Mouse (Mus musculus) frontal cortex, postnatal 36 days (tissue): ENCODE results near the gene Cpne2.

Experiments used
- DNase-seq, 2 experiments: peaks; one replicate each; pipeline ENCODE4 v3.0.0; 2022; ENCODE audit warnings: low spot score in 2 of 2

Gene Cpne2

GRCm38 (mm10) chr8:94532873-94533671, at the start of gene Cpne2:
Gene Cpne2 (plus strand): TSS chr8:94532990.
- peak; percentile 32 to 38 for DNase-seq

GRCm38 (mm10) chr8:94485288-94485687, 47.5 kb upstream of the Cpne2 start:
- no peak for DNase-seq

DNA sequence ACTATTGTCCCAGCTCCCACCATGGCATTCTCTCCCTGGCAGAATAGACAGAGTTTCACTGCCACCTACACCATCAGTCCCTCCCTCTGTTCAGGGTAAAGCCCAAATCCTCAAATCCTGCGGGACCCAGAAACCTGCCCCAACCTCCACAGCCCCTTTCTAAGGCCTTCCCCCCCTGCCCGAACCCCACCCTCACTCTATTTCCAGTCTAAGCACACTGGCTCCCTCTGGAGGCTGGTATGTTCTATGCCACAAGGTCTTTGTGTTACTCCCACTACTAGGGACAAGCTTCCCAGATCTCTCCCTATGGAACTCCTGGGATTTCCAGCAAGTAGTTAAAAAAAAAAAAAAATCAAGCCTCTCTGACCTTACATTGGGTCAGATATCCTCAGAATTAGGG, 46.9 kb upstream of the Cpne2 start:
- DNase-seq, result peak in 1 of 2 experiments; percentile 28

- no peak for DNase-seq
Measured at GRCm38 (mm10) chr8:94488016-94488415, 44.8 kb upstream of the Cpne2 start.

- no peak for DNase-seq
Measured at GRCm38 (mm10) chr8:94489809-94490483, 42.8 kb upstream of the Cpne2 start.

DNA sequence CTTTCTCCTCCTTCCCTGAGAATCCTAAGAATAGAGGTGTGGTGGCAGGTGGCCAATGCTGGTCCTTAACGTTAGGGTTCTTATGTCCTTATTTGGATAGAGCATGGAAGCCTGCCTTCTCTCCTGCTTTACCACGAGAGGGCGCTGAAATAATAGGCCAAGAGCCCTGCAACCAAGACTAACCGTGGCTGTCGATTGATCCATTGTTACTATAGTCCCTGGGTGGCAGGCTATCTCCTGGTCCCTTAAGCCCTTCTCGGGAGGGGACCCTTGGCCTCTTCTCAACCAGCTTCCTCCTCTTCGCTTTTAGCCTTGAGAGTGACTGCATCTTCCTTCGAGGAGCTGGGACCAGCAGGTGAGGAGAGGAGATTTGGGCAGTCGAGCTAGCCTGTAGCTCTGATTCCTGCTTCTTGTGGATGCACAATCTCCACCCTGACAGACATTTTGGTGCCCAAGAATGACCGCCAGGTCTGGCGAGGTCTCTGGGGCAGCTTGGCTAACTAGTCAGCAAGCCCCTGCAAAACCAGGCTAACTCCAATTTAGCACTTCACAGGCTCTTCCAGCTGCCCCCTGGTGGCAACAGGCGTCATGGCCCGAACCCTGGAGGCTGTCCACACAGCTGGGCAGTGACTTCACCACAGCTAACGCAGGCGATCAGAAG, 40.6 kb upstream of the Cpne2 start:
- DNase-seq, result peak; percentile 72 to 78

GRCm38 (mm10) chr8:94493240-94493639, 39.5 kb upstream of the Cpne2 start:
- no peak for DNase-seq

DNA sequence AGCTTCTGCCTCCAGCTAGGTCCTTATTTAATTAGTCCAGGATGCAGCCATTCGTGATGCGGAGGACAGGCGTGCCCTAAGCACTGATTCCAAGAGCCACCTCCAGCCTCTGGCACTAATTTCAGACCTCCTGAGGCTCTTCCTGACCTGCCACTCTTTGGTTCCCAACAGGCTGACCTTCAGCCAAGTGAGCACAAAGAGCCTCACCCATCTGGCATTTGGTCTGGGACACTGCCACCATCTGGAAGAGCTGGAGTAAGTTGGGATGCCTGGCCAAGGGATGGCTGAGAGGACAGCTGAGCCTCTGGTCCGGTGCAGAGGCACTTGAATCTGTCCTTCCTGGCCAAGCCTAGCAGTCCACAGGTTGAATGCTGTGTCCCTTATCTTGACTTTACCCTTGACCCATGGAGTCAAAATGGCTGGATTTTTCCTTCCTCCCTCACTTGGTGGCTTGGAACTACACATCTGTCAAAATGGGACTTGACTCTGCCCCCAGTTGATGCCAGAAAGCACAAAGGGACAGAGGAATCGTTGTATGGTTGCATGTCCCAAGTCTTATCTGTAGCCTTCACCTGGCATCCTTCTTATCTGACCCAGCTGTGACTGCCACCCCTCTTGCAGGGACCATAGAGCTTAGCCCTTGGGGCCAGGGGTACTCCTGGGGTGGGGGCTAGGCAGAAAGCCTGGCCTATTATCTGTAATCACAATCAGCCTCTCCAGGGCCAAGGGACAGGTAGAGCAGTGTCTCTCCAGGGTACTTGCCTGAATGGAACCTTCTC, 17.2 kb upstream of the Cpne2 start:
- no peak for DNase-seq

DNA sequence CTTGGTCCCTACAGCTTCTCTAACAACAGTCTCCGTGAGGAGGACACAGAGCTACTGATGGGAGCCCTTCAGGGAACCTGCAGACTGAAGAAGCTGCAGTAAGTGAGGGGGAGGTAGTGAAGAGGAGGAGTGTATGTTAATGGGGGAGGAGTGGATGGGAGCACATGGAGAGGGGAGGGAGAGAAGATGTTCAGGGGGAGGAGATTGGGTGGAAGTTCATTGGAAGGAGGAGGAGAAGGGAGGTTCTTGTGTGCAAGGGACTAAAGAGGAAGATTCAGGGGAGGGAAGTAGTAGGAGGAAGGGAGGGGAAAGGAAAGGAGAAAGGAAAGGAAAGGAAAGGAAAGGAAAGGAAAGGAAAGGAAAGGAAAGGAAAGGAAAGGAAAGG, 16.6 kb upstream of the Cpne2 start:
- DNase-seq, result no peak

- DNase-seq, result no peak
Measured at GRCm38 (mm10) chr8:94516766-94517165, 16.0 kb upstream of the Cpne2 start.

- DNase-seq, result no peak
Measured at GRCm38 (mm10) chr8:94518331-94518730, 14.5 kb upstream of the Cpne2 start.

DNA sequence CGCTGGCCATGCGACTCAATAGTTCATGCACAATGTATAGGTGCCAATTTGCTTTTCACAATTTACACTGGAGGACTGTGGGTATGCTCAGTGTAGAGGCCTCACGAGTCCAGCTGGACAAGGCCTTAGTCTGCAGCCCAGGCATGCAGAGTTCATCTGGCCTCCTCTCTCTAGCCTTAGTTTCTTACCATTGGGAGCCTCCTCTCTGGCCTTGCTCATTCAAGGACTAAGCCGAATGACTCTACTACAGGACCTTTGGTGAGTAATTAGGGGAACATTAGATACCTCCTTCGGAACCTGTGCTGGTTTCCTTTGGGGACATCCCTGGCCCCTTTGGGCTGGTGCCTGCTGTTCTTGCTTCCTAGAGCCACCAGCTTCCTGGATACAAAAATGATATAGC, 13.8 kb upstream of the Cpne2 start:
- no peak for DNase-seq

- DNase-seq, result no peak
Measured at GRCm38 (mm10) chr8:94521481-94521880, 11.3 kb upstream of the Cpne2 start.

- no peak for DNase-seq
Measured at GRCm38 (mm10) chr8:94522482-94522881, 10.3 kb upstream of the Cpne2 start.

- DNase-seq, result no peak
Measured at GRCm38 (mm10) chr8:94524554-94524953, 8.2 kb upstream of the Cpne2 start.

- DNase-seq, result no peak
Measured at GRCm38 (mm10) chr8:94527178-94527577, 5.6 kb upstream of the Cpne2 start.

DNA sequence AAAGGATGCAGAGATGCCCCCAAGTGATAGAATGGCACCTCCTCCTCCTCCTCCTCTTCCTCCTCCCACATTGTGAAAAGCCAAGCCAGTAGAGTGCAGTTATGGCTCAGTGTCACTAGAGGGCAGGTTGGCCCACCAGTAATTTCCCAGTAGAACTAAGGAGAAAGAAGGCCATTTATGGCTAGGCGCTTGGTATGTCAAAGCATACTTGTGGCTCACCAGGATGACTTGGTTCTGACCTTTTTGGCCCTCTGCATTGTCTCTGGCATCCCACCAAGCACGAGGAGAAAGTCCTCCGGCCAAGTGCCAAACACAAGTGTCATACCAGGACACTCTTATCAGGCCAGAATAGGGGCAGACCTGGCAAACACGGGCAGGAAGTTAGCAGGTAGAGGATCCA, 4.5 kb upstream of the Cpne2 start:
- DNase-seq, result peak; percentile 57 to 60

DNA sequence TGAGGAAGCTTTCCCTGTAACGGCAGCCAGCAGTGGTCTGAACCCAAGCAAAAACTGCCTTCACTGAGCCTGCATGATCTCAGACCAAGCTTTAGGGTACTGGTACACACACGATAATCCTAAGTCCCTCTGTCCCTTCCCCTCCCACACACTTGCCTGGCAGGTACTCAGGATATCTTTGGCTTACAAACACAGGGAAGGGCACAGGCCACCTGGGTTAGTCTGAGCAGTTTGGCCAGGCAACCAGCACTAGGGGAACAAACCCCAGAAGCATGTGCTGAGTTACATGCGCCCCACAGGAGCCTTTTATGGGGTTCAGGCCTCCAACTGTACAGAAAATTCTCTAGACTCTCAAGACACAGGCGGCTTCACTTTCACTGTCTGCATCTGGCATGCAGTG, 2.9 kb upstream of the Cpne2 start:
- no peak for DNase-seq

GRCm38 (mm10) chr8:94530643-94531042, 2.1 kb upstream of the Cpne2 start:
- DNase-seq, result no peak

DNA sequence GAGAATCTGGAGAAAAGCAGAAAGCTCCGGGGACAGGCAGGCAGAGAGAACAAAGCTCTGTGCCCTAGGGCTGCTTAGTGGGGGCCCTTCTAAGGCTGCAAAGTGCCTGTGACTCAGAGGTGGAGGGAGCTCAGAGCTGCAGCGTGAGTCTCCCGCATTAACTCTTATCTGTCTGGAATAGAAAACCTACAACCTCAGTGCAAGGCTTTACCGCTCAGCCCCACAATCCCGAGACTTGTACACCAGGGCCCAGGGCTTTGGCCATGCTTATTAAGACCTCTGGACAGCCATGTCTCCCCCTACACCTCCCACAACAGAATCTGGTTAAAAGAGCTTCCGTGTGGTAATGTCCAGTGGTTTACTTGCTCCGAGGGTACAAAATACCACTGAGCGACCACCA, 790 bp upstream of the Cpne2 start:
- peak in 1 of 2 experiments; percentile 13 for DNase-seq

GRCm38 (mm10) chr8:94532525-94532872, 291 bp upstream of the Cpne2 start:
- DNase-seq, result peak in 1 of 2 experiments; percentile 2

- no peak for DNase-seq
Measured at GRCm38 (mm10) chr8:94534612-94535011, 1.8 kb downstream of the Cpne2 start.
